Comparison of ENCODE assay signal across 13 mouse cellular contexts in genomic region chr2:18025116-18025515, GRCm38 (mm10). TPM values are rescaled to one million over a fixed set of nuclear protein-coding genes. Genes with fewer than 3 reads are reported as not detected.
DNase-seq lines count a peak whose midpoint lies in the region; ATAC-seq and TF ChIP-seq lines count a peak whose summit lies in the region.
"Had no signal": no experiment of that assay in that cellular context is flagged by ENCODE, and none has a peak within 500 bp of the region (broad histone marks: within the 10 kb centered on the region; RNA-seq: fewer than 3 reads in every experiment).

No protein-coding gene starts in this region.

- no peaks in the 10 kb centered on the region for H3K4me1 ChIP-seq in heart, postnatal 0 days (ENCODE audit: control insufficient read depth, insufficient read depth)
- H3K4me1 ChIP-seq in forebrain, embryonic 16.5 days (replicated peaks; ENCODE audit: control insufficient read depth, insufficient read depth, low read length), result peaks cover 23% of the 10 kb centered on the region
- H3K4me1 ChIP-seq in liver, embryonic 16.5 days (ENCODE audit: control insufficient read depth, low read depth, low read length), result peaks cover 28% of the 10 kb centered on the region

- no peak for DNase-seq in heart, postnatal 0 days (ENCODE audit: low spot score)
- DNase-seq in heart, adult 9 months (ENCODE audit: low spot score in 2 of 2), result no peak
- DNase-seq in brain, embryonic 14.5 days (ENCODE audit: low read depth), result peak; percentile 58
- DNase-seq in adrenal gland, postnatal 14 days, result no peak
- no peak for DNase-seq in adipocyte (ENCODE audit: low spot score)
- no peak for DNase-seq in layer of hippocampus, adult 9-11 months
- DNase-seq: adrenal gland, adult 8-10 months; cerebellum, postnatal 14 days; kidney, postnatal 10 days had no signal

- H3K9ac ChIP-seq in heart, postnatal 0 days (replicated peaks; ENCODE audit: low read depth, low read length), result no peak overlapping the region
- no peak overlapping the region for H3K9ac ChIP-seq in forebrain, embryonic 16.5 days (replicated peaks; ENCODE audit: low read depth, low read length)
- H3K9ac ChIP-seq in liver, embryonic 16.5 days (ENCODE audit: low read depth, low read length), result no peak overlapping the region

- WGBS in heart, postnatal 0 days, result 65% methylated on average over 5 of the region's 5 CpGs
- 16% methylated on average over 5 of the region's 5 CpGs for WGBS in forebrain, embryonic 16.5 days
- 40% methylated on average over 5 of the region's 5 CpGs for WGBS in liver, embryonic 16.5 days (ENCODE audit: insufficient replicate concordance)

- no peak for ATAC-seq in heart, postnatal 0 days (ENCODE audit: insufficient read depth, low read depth)
- no peak for ATAC-seq in forebrain, embryonic 16.5 days
- ATAC-seq in liver, embryonic 16.5 days (ENCODE audit: low read depth), result no peak

- H3K9me3 ChIP-seq in heart, postnatal 0 days (replicated peaks; ENCODE audit: control insufficient read depth, low read length), result no peaks in the 10 kb centered on the region
- H3K9me3 ChIP-seq in forebrain, embryonic 16.5 days (ENCODE audit: control insufficient read depth, low read length), result no peaks in the 10 kb centered on the region
- no peaks in the 10 kb centered on the region for H3K9me3 ChIP-seq in liver, embryonic 16.5 days (replicated peaks; ENCODE audit: control insufficient read depth, low read length)

- TF ChIP-seq EP300 in heart, postnatal 0 days (IDR thresholded peaks at IDR 0.05; ENCODE audit: low read depth), result no peak

- TF ChIP-seq POLR2A in brain, embryonic 14.5 days (IDR thresholded peaks at IDR 0.05; ENCODE audit: borderline replicate concordance, extremely low read depth, insufficient read depth, insufficient read length, poor library complexity, severe bottlenecking), result no peak

- no peaks in the 10 kb centered on the region for H3K27me3 ChIP-seq in heart, postnatal 0 days (ENCODE audit: control insufficient read depth, insufficient read depth, low read length)
- H3K27me3 ChIP-seq in forebrain, embryonic 16.5 days (replicated peaks; ENCODE audit: control insufficient read depth, insufficient read depth, low read length), result no peaks in the 10 kb centered on the region
- peaks cover 47% of the 10 kb centered on the region for H3K27me3 ChIP-seq in liver, embryonic 16.5 days (ENCODE audit: control insufficient read depth, insufficient read depth, low read depth, low read length)

- peak overlapping the region; percentile 98; the same call in 1 of the 2 replicates for H3K4me2 ChIP-seq in heart, postnatal 0 days (ENCODE audit: low read depth, low read length)
- peak overlapping the region; percentile 61 for H3K4me2 ChIP-seq in forebrain, embryonic 16.5 days (ENCODE audit: low read length)
- peak overlapping the region; percentile 83 for H3K4me2 ChIP-seq in liver, embryonic 16.5 days (ENCODE audit: low read depth, low read length)

- no peak overlapping the region for H3K4me3 ChIP-seq in heart, postnatal 0 days (ENCODE audit: low read depth, low read length)
- H3K4me3 ChIP-seq in forebrain, embryonic 16.5 days (replicated peaks; ENCODE audit: low read length), result no peak overlapping the region
- no peak overlapping the region for H3K4me3 ChIP-seq in liver, embryonic 16.5 days (ENCODE audit: low read depth, low read length)

- TF ChIP-seq CTCF in heart, postnatal 0 days (IDR thresholded peaks at IDR 0.05; ENCODE audit: low read depth), result no peak
- no peak for TF ChIP-seq CTCF in brain, embryonic 14.5 days (IDR thresholded peaks at IDR 0.05; ENCODE audit: borderline replicate concordance, extremely low read depth, insufficient read depth, insufficient read length)

- H3K27ac ChIP-seq in heart, postnatal 0 days (ENCODE audit: low read depth), result no peak overlapping the region
- H3K27ac ChIP-seq in forebrain, embryonic 16.5 days (ENCODE audit: low read length), result no peak overlapping the region
- no peak overlapping the region for H3K27ac ChIP-seq in liver, embryonic 16.5 days (ENCODE audit: low read length)

- no peaks in the 10 kb centered on the region for H3K36me3 ChIP-seq in heart, postnatal 0 days (replicated peaks; ENCODE audit: control insufficient read depth, insufficient read depth, low read length)
- no peaks in the 10 kb centered on the region for H3K36me3 ChIP-seq in forebrain, embryonic 16.5 days (ENCODE audit: control insufficient read depth, insufficient read depth)
- H3K36me3 ChIP-seq in liver, embryonic 16.5 days (ENCODE audit: control insufficient read depth, insufficient read depth), result no peaks in the 10 kb centered on the region

RNA-seq across cellular contexts. Expression of gene A930004D18Rik, which starts 12.4 kb away (rescaled TPM):
- total RNA-seq in heart, postnatal 0 days (2014; rRNA removed; ENCODE audit: low replicate concordance), result 3.5 and 7.8 TPM in 2 replicates
- 6.9 and 8.4 TPM in 2 replicates for polyA plus RNA-seq in heart, postnatal 0 days (2015; fragmentation: Nextera tagmentation; extraction: Ambion mirVana)
- polyA plus RNA-seq in brain, embryonic 14.5 days (2012; rRNA removed), result 5.5 and 6.1 TPM in 2 replicates
- 9.6 and 14.1 TPM in 2 replicates for polyA plus RNA-seq in forebrain, embryonic 16.5 days (2015; fragmentation: Nextera tagmentation; extraction: Ambion mirVana)
- polyA plus RNA-seq in liver, embryonic 16.5 days (2015; fragmentation: Nextera tagmentation; extraction: Ambion mirVana), result 1.3 and 1.4 TPM in 2 replicates
- 1.7 and 1.8 TPM in 2 replicates for total RNA-seq in adrenal gland, postnatal 14 days (2021)

RNA-seq across cellular contexts. Expression of gene Skida1, which starts 23.7 kb away (rescaled TPM):
- 4.4 and 7.1 TPM in 2 replicates for total RNA-seq in heart, postnatal 0 days (2014; rRNA removed; ENCODE audit: low replicate concordance)
- 2.2 and 2.4 TPM in 2 replicates for polyA plus RNA-seq in heart, postnatal 0 days (2015; fragmentation: Nextera tagmentation; extraction: Ambion mirVana)
- polyA plus RNA-seq in brain, embryonic 14.5 days (2012; rRNA removed), result 25.4 and 33.5 TPM in 2 replicates
- polyA plus RNA-seq in forebrain, embryonic 16.5 days (2015; fragmentation: Nextera tagmentation; extraction: Ambion mirVana), result 9.8 and 13.4 TPM in 2 replicates
- polyA plus RNA-seq in liver, embryonic 16.5 days (2015; fragmentation: Nextera tagmentation; extraction: Ambion mirVana), result 0.28 and 0.38 TPM in 2 replicates
- 4.5 and 4.8 TPM in 2 replicates for total RNA-seq in adrenal gland, postnatal 14 days (2021)

RNA-seq across cellular contexts. Expression of gene H2al2a, which starts 28.4 kb away (rescaled TPM):
- total RNA-seq in heart, postnatal 0 days (2014; rRNA removed; ENCODE audit: low replicate concordance), result not detected in 2 replicates
- not detected in 2 replicates for polyA plus RNA-seq in heart, postnatal 0 days (2015; fragmentation: Nextera tagmentation; extraction: Ambion mirVana)
- 0.16 TPM in 1 of 2 replicates, not detected in the other for polyA plus RNA-seq in brain, embryonic 14.5 days (2012; rRNA removed)
- polyA plus RNA-seq in forebrain, embryonic 16.5 days (2015; fragmentation: Nextera tagmentation; extraction: Ambion mirVana), result not detected in 2 replicates
- not detected in 2 replicates for polyA plus RNA-seq in liver, embryonic 16.5 days (2015; fragmentation: Nextera tagmentation; extraction: Ambion mirVana)
- not detected in 2 replicates for total RNA-seq in adrenal gland, postnatal 14 days (2021)
- total RNA-seq: adrenal gland, adult 8-10 months had no signal
- polyA plus RNA-seq: lung, embryonic 16.5 days; thymus, postnatal 0 days had no signal

RNA-seq across cellular contexts. Expression of gene Mllt10, which starts 29.9 kb away (rescaled TPM):
- 14.8 and 25.6 TPM in 2 replicates for total RNA-seq in heart, postnatal 0 days (2014; rRNA removed; ENCODE audit: low replicate concordance)
- 22.1 and 24.8 TPM in 2 replicates for polyA plus RNA-seq in heart, postnatal 0 days (2015; fragmentation: Nextera tagmentation; extraction: Ambion mirVana)
- polyA plus RNA-seq in brain, embryonic 14.5 days (2012; rRNA removed), result 41.1 and 49.4 TPM in 2 replicates
- 53.8 and 56.0 TPM in 2 replicates for polyA plus RNA-seq in forebrain, embryonic 16.5 days (2015; fragmentation: Nextera tagmentation; extraction: Ambion mirVana)
- 23.8 and 24.3 TPM in 2 replicates for polyA plus RNA-seq in liver, embryonic 16.5 days (2015; fragmentation: Nextera tagmentation; extraction: Ambion mirVana)
- total RNA-seq in adrenal gland, postnatal 14 days (2021), result 39.1 and 56.4 TPM in 2 replicates
